ENCODE assay signal across 11 mouse cellular contexts in genomic region chr1:185898475-185898874, GRCm38 (mm10).
A peak's percentile ranks its signal among the peaks of the same experiment; 100 is the strongest.
DNase-seq lines count a peak whose midpoint lies in the region; ATAC-seq and TF ChIP-seq lines count a peak whose summit lies in the region.
"Had no signal": no experiment of that assay in that cellular context is flagged by ENCODE, and none has a peak within 500 bp of the region (broad histone marks: within the 10 kb centered on the region; RNA-seq: fewer than 3 reads in every experiment).

No protein-coding gene starts in this region.

- peak; percentile 83 for ATAC-seq in lung, postnatal 0 days

- 43% methylated on average over 9 of the region's 9 CpGs for WGBS in embryonic facial prominence, embryonic 10.5 days
- 31% methylated on average over 9 of the region's 9 CpGs for WGBS in lung, postnatal 0 days

- peak; percentile 21 for DNase-seq in kidney, postnatal 10 days
- DNase-seq in kidney, postnatal 14 days: no peak
- peak; percentile 37 for DNase-seq in embryonic facial prominence, embryonic 10.5 days (ENCODE audit: low spot score)
- peak; percentile 31 for DNase-seq in gastrocnemius, postnatal 14 days
- peak; percentile 87 for DNase-seq in lung, postnatal 0 days (ENCODE audit: low spot score)
- no peak for DNase-seq in cerebellum, adult 11-12 months
- no peak for DNase-seq in adrenal gland, adult (ENCODE audit: inconsistent age in 2 of 2, low spot score in 1 of 2)
- DNase-seq in MN1 (ENCODE audit: low spot score): no peak
- DNase-seq: adrenal gland, adult 2 months had no signal

- 0 out of 2 replicates have a peak, but pooled peaks cover 3% of the 10 kb centered on the region for H3K9me3 ChIP-seq in embryonic facial prominence, embryonic 10.5 days
- H3K9me3 ChIP-seq in lung, postnatal 0 days (ENCODE audit: low read length): no peaks in the 10 kb centered on the region
- H3K9me3 ChIP-seq: midbrain, embryonic 10.5 days had no signal

- H3K4me3 ChIP-seq in embryonic facial prominence, embryonic 10.5 days: no peak overlapping the region
- no peak overlapping the region for H3K4me3 ChIP-seq in lung, postnatal 0 days (ENCODE audit: low read depth, low read length)
- H3K4me3 ChIP-seq: erythroblast, embryonic 14.5 days; midbrain, embryonic 10.5 days had no signal

- no peak overlapping the region for H3K4me2 ChIP-seq in lung, postnatal 0 days (replicated peaks; ENCODE audit: low read depth, low read length)

- intact Hi-C loops in gastrocnemius, postnatal 14 days (cut with DNase I; ENCODE audit: low total_unique reads): no loop called here

- no peak for TF ChIP-seq CTCF in lung, postnatal 0 days (IDR thresholded peaks at IDR 0.05)

- H3K27me3 ChIP-seq in embryonic facial prominence, embryonic 10.5 days (replicated peaks; ENCODE audit: low read depth, poor library complexity, severe bottlenecking): no peaks in the 10 kb centered on the region
- no peaks in the 10 kb centered on the region for H3K27me3 ChIP-seq in lung, postnatal 0 days (replicated peaks; ENCODE audit: insufficient read depth, low read length)

- peak overlapping the region; percentile 44; the same call in 1 of the 2 replicates for H3K27ac ChIP-seq in embryonic facial prominence, embryonic 10.5 days (replicated peaks)
- H3K27ac ChIP-seq in lung, postnatal 0 days (ENCODE audit: low read length): no peak overlapping the region
- H3K27ac ChIP-seq: midbrain, embryonic 10.5 days had no signal

- no peaks in the 10 kb centered on the region for H3K36me3 ChIP-seq in embryonic facial prominence, embryonic 10.5 days (replicated peaks)
- no peaks in the 10 kb centered on the region for H3K36me3 ChIP-seq in lung, postnatal 0 days (ENCODE audit: insufficient read depth, low read length)
- H3K36me3 ChIP-seq: midbrain, embryonic 10.5 days had no signal

- H3K4me1 ChIP-seq in embryonic facial prominence, embryonic 10.5 days: no peaks in the 10 kb centered on the region
- H3K4me1 ChIP-seq in lung, postnatal 0 days (ENCODE audit: insufficient read depth, low read depth, low read length): no peaks in the 10 kb centered on the region
- H3K4me1 ChIP-seq: midbrain, embryonic 10.5 days had no signal

- no peak for TF ChIP-seq EP300 in lung, postnatal 0 days (IDR thresholded peaks at IDR 0.05)

- no peak overlapping the region for H3K9ac ChIP-seq in lung, postnatal 0 days (replicated peaks; ENCODE audit: low read depth)

Comparison
In these comparisons a context has a peak if more than half of its experiments do, and no peak if none do; other contexts are left out.
1. DNase-seq: peak in kidney, postnatal 10 days (single experiment), embryonic facial prominence, embryonic 10.5 days (single experiment), gastrocnemius, postnatal 14 days (single experiment) and lung, postnatal 0 days (single experiment); none in kidney, postnatal 14 days (single experiment), cerebellum, adult 11-12 months (single experiment), adrenal gland, adult (0 of 2) and MN1 (single experiment).